Mouse (Mus musculus) hindbrain, postnatal 0 days (tissue): ENCODE data around the gene Bag3. TPM values are rescaled to one million over a fixed set of nuclear protein-coding genes. Genes with fewer than 3 reads are reported as not detected.

ENCODE experiments used
- ATAC-seq: fragments of 200-750 bp; cut with Nextera tagmentation; 2 replicates; pipeline ENCODE4 v1.8.0; 2017; ENCODE audit warnings: mild to moderate bottlenecking, moderate TSS enrichment, moderate library complexity
- DNase-seq: peaks from one replicate; pipeline ENCODE4 v3.0.0-alpha.2; 2015; ENCODE audit warnings: low spot score
- H3K27ac ChIP-seq: fragments of 300-500 bp; sonication (generic); 2 replicates; pipeline ENCODE4 v1.5.1; 2014; ENCODE audit warnings: mild to moderate bottlenecking
- H3K27me3 ChIP-seq: fragments of 300-500 bp; sonication (generic); 2 replicates; pipeline ENCODE4 v1.6.1; 2014; ENCODE audit warnings: low read length, mixed read lengths; ENCODE audit not compliant: insufficient read depth
- H3K36me3 ChIP-seq: fragments of 300-500 bp; sonication (generic); 2 replicates; pipeline ENCODE4 v1.6.1; 2014; ENCODE audit warnings: low read length, mixed read lengths; ENCODE audit not compliant: insufficient read depth
- H3K4me1 ChIP-seq: fragments of 300-500 bp; sonication (generic); 2 replicates; pipeline ENCODE4 v1.6.1; 2014; ENCODE audit warnings: antibody characterized with exemption, low read length, mixed read lengths; ENCODE audit not compliant: insufficient read depth
- H3K4me2 ChIP-seq: fragments of 300-500 bp; sonication (generic); 2 replicates; pipeline ENCODE4 v1.6.1; 2014; ENCODE audit warnings: low read depth, mild to moderate bottlenecking, low read length, moderate library complexity, mixed read lengths
- H3K4me3 ChIP-seq: fragments of 300-500 bp; sonication (generic); 2 replicates; pipeline ENCODE4 v1.5.1; 2014; ENCODE audit warnings: low read length
- H3K9ac ChIP-seq: fragments of 300-500 bp; sonication (generic); replicated peaks from 2 replicates; pipeline ENCODE4 v1.6.1; 2014; ENCODE audit warnings: mild to moderate bottlenecking, low read length, moderate library complexity, mixed read lengths
- H3K9me3 ChIP-seq: fragments of 300-500 bp; sonication (generic); 2 replicates; pipeline ENCODE4 v1.6.1; 2016; ENCODE audit warnings: low read length, mixed read lengths
- CTCF ChIP-seq: IDR thresholded peaks from 2 replicates; pipeline ENCODE4 v1.5.1; 2016; ENCODE audit warnings: antibody characterized with exemption, control low read depth, low read depth
- WGBS: fragments of 180-500 bp; shearing (Covaris S2); extraction: QIAGEN DNeasy Blood & Tissue Kit; methylation state at CpG from one replicate; pipeline ENCODE4 v1.1.7; 2014; 5-methylcytosine and 5-hydroxymethylcytosine counted together
- microRNA-seq, 2 experiments: library from miRNA; unstranded; fragments of <30 nt; microRNA quantifications; one replicate each; pipeline ENCODE4; 2016
- polyA plus RNA-seq: library from polyadenylated mRNA; unstranded; fragments of >200 nt; fragmentation: Nextera tagmentation; extraction: Ambion mirVana; gene quantifications from 2 replicates; pipeline ENCODE4 v1.2.1, GENCODE M21; 2015
- total RNA-seq: library from RNA; depleted of rRNA; stranded (reverse); fragments of >200 nt; gene quantifications from 2 replicates; pipeline ENCODE4 v1.2.3, GENCODE M21; 2014; rRNA removed

The Bag3 gene
- total and polyA plus RNA-seq, 2 experiments from 2014 or later: 4.7 to 6.7 TPM

GRCm38 (mm10) chr7:128596274-128596673 is 72.9 kb downstream of the Bag3 start:
- no peak for DNase-seq
- H3K9me3 ChIP-seq: no peaks in the 10 kb centered on the region
- TF ChIP-seq CTCF: no peak
- H3K36me3 ChIP-seq: no peaks in the 10 kb centered on the region
- no peak overlapping the region for H3K4me3 ChIP-seq
- no peak overlapping the region for H3K4me2 ChIP-seq
- H3K9ac ChIP-seq: no peak overlapping the region
- 98% methylated on average over 2 of the region's 2 CpGs for WGBS
- H3K27me3 ChIP-seq: no peaks in the 10 kb centered on the region
- H3K27ac ChIP-seq: no peak overlapping the region
- H3K4me1 ChIP-seq: 0 out of 2 replicates have a peak, but pooled peaks cover 6% of the 10 kb centered on the region
- ATAC-seq: no peak

Small RNA genes within 50 kb of the gene (microRNA-seq; reads per million reads assigned to microRNA genes)
- 0 reads per million in 2 experiments for gene Gm24365

Other genes starting within 250 kb of the Bag3 start
- 34.9 and 35.1 TPM in 2 replicates for gene BC017158, start 225.4 kb upstream of the Bag3 start, total RNA-seq
- gene BC017158, start 225.4 kb upstream of the Bag3 start, polyA plus RNA-seq: 15.9 and 16.8 TPM in 2 replicates
- gene Rgs10, start 104.9 kb upstream of the Bag3 start, total RNA-seq: 31.7 and 35.4 TPM in 2 replicates
- 101 and 107 TPM in 2 replicates for gene Rgs10, start 104.9 kb upstream of the Bag3 start, polyA plus RNA-seq
- gene Tial1, start 61.9 kb upstream of the Bag3 start, total RNA-seq: 33.8 and 44.7 TPM in 2 replicates
- 22.4 and 26.0 TPM in 2 replicates for gene Tial1, start 61.9 kb upstream of the Bag3 start, polyA plus RNA-seq
- 288 and 298 TPM in 2 replicates for gene Inpp5f, start 87.7 kb downstream of the Bag3 start, total RNA-seq
- 385 and 417 TPM in 2 replicates for gene Inpp5f, start 87.7 kb downstream of the Bag3 start, polyA plus RNA-seq
- gene Mcmbp, start 216.9 kb downstream of the Bag3 start, total RNA-seq: 28.7 and 39.4 TPM in 2 replicates
- 38.5 and 41.2 TPM in 2 replicates for gene Mcmbp, start 216.9 kb downstream of the Bag3 start, polyA plus RNA-seq
- 18.7 and 19.0 TPM in 2 replicates for gene Sec23ip, start 221.3 kb downstream of the Bag3 start, total RNA-seq
- 24.6 and 26.1 TPM in 2 replicates for gene Sec23ip, start 221.3 kb downstream of the Bag3 start, polyA plus RNA-seq